Mouse (Mus musculus) frontal cortex, postnatal 10 days (tissue): ENCODE data around the gene Cx3cl1.

Experiments used
- DNase-seq, 2 experiments: peaks; one replicate each; pipeline ENCODE4 v3.0.0; 2022; ENCODE audit warnings: low spot score in 2 of 2, mixed read lengths in 1 of 2

Gene Cx3cl1

DNA sequence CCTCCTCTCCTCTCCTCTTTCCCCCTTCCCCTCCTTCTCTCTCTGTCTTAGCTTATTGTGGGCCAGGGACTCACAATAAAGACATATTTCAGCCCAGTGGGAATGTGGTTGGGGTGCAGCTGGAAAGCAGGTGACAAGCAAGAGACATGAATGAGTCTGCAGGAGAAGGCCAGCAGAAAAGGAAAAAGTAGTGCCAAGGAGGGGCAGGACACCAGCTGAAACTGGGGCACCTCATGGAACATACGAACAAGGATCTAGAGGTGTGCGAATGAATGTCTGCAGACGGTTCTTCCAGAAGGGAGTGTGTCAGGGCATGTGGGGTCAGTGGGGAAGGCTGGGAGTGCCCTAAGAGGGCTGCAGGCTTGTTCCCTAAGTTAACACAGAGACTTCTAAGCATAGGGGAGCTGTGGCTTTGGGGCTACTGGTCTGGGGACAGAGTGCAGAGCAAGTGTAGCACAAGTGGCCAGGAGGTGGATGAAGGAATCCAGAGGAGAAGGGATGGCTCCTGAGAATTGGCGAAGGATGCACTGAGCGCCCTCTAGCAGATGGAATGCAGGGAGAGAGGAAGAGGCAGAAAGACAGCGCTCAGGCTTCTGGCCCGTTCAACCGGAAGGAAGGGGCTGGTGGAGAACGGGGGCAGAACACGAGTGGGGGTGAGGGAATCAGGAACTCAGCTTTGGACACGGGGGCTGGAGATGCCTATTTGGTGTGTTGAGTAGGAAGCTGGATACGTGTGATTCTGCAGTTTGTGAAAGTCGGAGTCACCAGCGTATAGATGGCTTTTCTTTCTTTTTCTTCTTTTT is 29.7 kb downstream of the Cx3cl1 start:
- no peak for DNase-seq

DNA sequence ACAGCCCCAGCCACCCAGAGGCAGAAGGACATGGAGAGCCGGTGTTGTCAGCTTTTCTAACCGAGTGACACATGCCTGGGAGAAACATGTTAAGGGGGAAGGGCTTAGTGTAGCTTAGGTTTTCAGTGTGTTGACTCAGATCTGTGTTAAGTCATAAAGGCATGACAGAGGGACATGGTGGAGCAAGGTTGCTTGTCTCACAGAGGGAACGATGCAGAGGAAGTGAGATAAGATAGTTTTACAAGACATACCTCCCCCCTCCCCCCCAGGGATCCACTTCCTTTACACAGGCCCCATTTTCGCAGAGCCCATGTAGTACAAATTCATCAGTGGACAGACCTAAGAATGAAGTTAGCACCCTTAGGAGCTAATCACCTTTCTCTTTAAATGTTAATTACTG is 30.6 kb downstream of the Cx3cl1 start:
- no peak for DNase-seq

DNA sequence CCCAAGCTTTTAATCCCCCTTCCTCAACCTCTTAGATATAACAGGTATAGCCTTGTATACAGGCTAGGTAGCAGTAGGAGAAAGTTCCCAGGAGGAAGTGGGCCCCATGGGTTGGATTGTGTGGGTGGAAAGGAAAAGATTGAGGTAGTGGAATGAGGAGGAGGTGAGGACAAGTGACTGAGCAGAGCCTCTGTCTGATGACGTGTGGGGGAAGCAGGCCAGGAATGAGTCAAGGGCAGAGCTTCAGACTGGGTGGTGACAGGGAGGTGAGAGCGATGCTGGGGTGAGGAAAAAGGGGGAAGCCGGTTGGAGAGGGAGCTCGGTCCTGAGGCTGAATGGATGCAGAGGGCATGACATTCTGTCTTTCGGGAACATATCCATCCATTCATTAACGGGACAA is 31.7 kb downstream of the Cx3cl1 start:
- no peak for DNase-seq

DNA sequence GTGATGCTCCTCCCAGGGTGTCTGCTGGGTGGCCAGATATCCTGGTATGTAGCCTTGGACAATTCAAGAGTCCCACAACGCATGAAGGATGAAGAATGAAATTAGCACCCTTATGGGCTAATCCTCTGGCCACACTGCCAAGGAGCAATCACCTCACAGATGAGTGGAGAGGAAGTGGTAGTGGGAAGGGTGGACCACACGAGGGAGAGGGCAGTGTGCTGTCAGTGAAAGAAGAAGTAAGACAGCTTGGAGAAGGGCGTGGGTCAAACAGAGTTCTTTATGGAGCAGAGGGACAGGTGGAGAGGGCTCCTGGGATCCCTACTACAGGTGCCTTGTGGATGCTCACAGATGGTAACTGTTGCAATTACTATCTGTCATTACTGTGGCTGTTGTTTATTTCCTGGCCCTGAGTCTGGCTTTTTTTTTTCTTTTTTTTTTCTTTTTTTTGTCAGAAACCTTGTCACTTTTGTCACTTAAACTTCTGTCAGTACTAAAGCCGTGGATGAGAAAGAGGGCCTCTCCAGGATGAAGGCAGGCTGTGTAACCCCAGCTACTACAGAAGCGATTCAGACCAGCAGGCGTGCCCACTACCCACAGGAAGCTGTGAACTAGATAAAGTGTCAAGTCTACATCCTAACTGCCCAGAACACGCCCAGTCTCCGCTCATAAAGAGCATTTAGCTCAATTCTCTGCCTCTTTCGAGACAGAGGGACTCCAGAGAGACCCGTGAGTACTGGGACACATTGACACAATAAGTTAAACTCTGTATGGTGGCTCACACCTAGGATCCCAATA is 32.9 kb downstream of the Cx3cl1 start:
- DNase-seq: no peak

DNA sequence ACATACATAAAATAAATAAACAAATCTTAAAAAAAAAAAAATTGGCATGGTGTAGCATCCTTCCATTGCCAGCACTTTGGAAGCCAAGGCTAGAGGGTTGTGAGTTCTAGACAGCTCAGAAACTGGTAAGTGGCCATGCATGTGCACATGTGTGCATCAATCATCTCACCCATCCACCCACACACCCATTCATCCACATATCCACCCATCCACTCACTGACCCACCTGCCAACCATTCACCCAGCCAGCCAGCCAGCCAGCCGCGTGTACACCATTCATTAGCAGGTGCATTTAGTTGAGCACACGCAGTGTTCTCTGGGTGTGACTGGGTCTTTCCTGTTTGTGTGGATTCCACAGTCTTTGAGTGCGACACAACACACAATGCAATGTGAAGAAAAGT is 34.0 kb downstream of the Cx3cl1 start:
- DNase-seq: no peak

DNA sequence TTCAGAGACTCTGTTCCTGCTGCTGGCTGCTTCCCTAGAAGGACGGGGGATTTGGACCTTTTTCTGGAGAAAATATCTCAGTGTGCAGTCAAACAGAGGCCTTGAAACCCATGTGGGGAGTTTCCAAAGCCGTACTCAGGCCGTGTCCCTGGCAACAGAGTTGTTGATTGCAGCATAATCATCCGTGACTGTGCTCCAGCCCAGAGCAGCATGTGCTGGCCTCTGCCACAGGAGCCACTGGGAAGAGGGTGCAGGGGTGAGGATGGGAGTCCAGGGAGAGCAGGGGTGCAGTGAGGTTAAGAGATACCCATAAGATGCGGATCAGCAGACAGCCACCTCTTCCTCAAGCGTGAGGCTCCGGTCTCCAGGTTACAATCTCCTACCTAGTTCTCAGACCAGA is 35.7 kb downstream of the Cx3cl1 start:
- no peak for DNase-seq

DNA sequence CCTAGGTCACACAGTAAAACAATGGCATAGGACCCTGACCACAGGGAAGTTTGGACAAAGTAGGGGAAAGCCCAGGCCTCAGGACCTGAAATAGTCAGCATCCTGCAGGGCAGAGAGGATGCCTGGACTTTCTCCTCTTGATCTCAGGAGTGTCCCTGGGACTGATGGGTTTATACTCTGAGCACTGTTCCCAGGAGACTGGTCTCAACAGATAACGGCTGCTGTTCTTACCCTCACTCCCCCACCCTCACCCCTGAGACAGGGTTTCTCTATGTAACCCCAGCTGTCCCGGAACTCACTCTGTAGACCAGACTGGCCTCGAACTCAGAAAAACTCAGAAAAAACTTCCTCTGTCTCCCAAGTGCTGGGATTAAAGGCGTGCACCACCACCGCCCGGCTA is 36.6 kb downstream of the Cx3cl1 start:
- no peak for DNase-seq

DNA sequence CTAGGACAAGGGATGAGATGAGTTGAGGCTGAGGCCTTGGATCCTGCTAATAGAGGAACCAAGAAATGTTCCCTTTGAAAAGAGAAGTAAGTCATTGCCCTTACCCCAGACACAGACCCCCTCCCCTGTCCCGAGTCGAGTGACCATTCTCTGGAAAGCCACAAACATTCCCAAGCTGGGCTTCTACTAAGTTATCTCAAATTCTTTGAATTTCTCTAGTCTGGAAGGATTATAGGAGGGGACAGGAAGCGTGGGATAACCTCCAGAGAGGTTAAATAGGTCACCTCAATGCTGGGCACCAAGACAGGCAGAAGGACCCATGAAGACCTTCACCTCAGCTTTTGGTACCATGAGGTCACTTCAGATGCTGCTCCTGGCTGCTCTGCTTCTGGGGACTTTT is 38.3 kb downstream of the Cx3cl1 start, which contains the start of gene Ccl17:
Gene Ccl17, plus strand, starts transcription at position 301 of the 400 bp plus-strand sequence.
- no peak for DNase-seq

DNA sequence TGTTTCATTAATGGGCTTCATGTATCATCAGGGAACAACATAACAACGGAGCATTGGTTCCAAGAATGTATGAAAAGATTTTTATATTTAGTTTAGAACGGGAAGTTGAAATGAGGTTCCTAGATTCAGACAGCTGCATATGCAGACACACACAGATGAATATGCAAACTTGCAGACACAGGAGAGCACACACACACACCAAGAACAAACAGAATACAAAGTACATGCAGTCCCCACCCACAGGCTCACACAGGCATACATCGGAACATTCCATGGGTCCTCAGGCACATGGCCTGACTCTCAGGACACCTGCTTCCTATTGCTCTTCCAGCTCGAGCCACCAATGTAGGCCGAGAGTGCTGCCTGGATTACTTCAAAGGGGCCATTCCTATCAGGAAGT is 39.0 kb downstream of the Cx3cl1 start:
- DNase-seq: no peak

DNA sequence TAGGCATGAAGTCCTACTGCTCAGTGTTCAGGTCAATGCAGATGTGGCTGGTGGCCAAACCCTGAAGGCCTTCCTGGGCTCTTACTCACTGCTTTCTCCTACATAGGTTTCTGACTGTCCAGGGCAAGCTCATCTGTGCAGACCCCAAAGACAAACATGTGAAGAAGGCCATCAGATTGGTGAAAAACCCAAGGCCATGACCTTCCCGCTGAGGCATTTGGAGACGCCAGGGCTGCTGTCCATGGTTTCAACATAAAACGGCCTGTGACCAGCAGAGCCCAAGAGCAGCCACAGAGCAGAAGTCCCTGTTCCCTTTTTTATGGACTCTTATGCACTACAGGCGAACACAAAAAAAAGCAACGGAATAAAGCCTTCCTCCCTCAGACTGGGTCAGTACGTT is 39.8 kb downstream of the Cx3cl1 start:
- no peak for DNase-seq

DNA sequence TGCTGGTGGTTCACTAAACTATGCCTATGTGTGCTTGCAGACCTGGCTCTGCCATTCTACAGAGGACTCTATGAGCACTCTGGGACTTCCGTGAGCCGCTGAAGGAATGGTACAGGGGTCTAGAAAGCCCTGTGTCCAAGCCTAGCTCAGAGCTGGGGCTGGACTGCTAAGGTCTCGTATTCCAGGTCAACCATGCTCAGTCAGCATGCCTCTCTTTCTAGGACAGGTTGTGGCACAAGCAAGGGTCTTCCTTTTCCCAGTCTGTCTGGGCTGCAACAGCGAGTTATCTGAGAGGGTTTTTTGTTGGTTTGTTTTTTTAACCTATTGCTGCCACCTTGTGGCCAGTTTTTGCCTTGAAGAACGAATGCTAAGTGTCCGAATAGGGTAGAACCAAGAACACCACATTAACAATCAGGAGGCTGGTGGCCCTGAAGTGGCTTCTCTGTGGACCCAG is 40.9 kb downstream of the Cx3cl1 start:
- DNase-seq: peak; percentile 73 to 86

DNA sequence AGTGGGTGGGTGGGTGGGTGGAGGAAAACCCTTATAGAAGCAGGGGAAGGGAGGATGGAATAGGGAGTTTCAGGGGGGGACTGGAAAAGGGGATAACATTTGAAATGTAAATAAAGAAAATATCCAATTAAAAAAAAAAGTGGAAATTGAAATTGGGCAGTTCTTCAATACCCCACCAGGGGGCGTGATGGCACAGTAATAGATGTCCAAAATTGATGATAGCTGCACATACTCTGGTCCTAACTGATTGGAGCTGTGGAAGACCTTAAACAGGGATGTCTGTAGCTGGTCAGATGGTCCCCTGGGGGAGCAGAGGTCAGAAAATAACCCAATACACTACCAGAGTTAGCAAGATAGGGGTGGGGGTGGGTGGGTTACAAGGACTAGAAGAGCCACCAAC is 42.7 kb downstream of the Cx3cl1 start:
- DNase-seq: no peak

DNA sequence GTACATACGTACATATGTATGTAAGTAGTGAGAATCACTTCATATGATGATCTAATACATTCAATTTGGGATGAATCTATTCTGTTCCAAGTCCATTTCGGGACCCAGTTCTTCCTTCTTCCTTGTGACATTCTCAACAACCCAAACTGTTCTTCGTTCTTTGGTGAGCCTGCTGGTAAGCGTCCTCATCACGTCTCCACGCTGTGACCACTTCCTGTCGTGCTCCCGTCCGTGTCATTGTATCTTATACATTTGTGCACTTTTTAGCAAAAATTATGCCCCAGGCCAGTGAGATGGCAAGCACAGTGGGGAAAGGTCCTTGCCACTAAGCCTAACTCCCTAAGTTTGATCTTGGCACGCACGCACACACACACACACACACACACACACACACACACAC is 46.1 kb downstream of the Cx3cl1 start:
- no peak for DNase-seq

DNA sequence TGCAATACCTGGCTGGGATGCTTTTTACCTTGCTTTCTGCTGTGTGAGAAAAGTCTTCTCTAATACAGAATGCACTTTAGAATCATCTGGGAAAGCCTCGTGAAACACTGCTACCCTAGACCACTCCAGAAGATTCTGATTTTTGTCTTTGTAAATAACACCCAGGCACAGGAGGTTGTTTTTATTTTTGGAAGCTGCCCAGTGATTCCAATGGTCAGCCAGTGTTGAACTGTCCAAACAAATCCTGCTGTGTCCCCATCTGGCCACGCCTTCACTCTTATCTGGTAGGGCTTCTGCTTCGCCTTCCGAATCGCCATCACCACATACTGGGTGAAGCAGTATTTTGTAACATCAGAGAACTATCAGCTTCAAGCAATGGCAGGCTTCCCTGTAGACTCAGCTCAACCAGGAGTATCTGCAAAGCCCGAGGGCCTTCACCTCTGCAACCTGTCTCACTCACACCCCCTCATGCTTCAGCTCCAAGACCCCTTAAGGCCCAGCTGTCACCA is 47.9 kb downstream of the Cx3cl1 start:
- DNase-seq: no peak

DNA sequence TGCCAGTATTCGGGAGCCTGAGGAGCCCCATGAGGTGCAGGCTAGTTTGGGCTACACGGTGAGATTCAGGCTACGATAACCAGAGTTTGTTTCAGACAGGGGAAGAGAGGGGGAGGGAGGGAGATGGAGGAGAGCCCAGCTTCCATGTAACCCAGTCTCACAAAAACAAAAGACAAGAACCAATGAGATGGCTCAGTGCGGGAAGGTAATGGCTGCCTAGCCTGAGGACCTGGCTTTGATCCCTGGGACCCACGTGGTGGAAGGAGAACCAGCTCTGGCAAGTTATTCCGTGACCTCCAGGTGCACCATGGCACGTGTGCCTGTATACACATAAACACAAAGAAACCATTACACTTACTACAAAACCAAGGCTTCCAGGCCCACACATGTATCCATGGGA is 48.7 kb downstream of the Cx3cl1 start:
- DNase-seq: no peak

DNA sequence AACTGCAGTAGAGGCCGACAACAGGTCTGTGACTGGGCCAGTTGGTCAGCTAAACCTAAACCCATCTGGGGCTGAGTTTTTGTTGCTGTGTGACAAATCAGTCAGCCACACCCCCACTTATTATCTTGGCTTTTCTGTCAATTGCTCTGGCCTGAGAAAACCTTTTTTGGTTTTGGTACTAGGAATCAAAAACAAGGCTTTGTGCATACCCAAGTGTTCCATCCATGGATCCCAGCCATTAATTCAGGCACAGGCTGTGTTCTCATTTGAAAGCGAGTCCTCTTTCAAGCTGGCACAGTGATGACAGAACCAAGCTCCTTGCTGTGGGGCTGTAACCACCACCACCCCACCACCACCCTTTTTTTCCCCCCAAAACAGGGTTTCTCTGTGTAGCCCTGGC is 49.6 kb downstream of the Cx3cl1 start:
- DNase-seq: no peak

DNA sequence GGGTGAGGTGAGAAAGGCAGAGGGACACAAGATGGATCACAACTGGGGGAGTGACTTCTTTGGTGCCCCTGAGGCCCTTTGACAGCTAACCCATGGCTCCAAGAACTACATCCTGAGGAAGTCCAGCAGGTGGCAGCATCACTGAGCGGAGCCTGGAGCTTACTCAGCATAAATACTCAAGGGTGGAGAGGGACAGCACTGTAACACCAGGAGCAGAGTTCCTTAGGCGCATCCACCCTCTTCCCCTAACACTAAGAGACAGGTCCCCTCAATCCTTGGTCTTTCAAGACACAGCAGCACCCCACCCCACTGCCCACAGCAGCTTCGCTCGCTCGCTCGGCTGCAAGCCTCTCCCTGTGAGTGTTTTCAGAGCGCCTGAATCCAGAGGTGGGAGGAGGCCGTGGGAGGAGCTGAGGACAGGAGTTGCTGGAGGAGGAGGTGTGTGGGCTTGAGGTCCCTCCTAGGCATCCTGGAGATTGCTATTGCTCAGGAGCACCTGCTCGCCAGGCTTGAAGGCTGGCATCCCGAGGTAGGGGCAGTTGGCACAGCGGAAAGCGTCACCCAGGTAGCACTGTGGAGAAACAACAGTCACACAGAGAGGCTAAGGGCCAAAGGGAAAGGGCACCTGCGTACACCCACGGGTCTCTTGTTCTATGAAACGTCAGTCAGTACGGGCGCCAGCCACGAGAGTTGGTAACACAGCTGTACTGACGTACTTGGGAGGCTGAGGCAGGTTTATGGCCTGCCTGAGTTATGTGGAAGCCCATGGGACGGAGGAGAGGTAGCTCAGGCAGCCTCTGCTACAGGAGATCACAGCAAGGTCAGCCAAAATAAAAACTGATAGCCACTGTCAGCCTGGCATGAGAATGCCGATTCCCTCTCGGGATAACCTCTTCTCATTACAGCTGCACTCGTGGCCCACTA is 51.1 kb downstream of the Cx3cl1 start:
- DNase-seq: peak in 1 of 2 experiments; percentile 54

DNA sequence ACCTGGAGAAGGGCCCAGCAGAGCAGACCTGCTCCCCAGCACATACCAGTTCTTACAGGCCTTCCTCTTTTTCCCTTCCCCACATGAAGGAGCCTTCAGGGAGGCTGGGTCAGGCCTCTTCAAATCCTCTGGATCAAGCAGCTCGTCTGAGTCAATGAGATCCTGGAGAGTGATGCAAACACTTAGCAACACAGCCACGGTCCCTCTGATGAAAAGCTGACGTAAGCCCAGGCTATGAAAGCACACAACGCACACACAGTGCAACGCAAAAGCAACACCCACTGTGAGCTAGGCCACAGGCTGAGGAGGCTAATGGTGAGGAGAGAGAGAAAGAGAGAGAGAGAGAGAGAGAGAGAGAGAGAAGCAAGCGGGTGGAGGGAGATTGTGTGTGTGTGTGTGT is 53.4 kb downstream of the Cx3cl1 start:
- DNase-seq: no peak

DNA sequence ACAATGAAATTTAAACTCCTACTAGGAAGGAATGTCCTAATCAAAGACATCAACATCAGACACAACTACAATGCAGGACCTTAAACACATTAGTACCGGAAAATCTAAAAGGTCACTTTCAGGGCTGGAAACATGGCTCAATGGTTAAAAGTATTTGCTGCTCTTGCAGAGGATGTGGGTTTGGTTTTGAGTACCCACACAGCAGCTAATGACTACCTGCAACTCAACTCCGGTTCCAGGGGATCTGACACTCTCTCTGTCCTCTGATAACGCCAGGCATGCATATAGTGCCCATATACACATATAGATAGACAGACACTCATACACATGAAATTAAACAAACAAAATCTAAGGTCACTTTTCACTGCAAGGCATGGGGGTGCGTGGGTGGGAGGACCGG is 54.4 kb downstream of the Cx3cl1 start:
- no peak for DNase-seq

DNA sequence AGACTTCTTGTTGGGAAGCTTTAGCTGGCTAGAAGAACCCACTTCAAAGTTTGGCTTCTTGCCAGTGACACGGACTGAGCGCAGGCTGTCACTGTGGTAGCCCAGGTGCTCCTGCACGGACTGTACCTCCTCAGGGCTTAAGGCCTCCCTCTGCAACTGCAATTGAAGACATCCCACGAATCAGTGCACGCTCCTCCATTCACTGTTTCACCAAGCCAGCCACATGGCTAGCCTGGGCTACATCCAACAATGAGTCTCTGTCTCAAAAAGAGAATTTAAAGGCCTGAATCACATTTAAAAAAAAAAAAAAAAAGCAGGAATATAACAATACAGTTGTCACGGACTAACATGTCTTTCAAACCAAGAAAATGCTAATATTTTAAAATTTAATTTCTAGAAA is 56.5 kb downstream of the Cx3cl1 start:
- DNase-seq: no peak
